Mouse (Mus musculus) megakaryocyte progenitor cell, adult 5-6 weeks (primary cell): ENCODE results near the gene Gm42688. TPM values are rescaled to one million over a fixed set of nuclear protein-coding genes. Genes with fewer than 3 reads are reported as not detected.
A peak's percentile ranks its signal among the peaks of the same experiment; 100 is the strongest.

Experiments
- ATAC-seq: replicated peaks from 2 replicates; pipeline ENCODE4 v1.8.0; 2016; ENCODE audit warnings: mild to moderate bottlenecking, moderate TSS enrichment, inconsistent platforms; ENCODE audit not compliant: poor library complexity
- total RNA-seq, 2 experiments: library from RNA; stranded (forward) in 1 of 2; stranded (reverse) in 1 of 2; fragments of 157-497, 149-512 nt in 1 of 2; fragments of 200-1000 nt in 1 of 2; gene quantifications; 2 replicates each; pipeline versions ENCODE4 v1.2.3 to v1.2.4; 2015 to 2017

The Gm42688 gene
- 1.5 and 1.6 TPM in 2 replicates for total RNA-seq (2015)
- total RNA-seq (2017) = 2.7 and 3.0 TPM in 2 replicates

DNA sequence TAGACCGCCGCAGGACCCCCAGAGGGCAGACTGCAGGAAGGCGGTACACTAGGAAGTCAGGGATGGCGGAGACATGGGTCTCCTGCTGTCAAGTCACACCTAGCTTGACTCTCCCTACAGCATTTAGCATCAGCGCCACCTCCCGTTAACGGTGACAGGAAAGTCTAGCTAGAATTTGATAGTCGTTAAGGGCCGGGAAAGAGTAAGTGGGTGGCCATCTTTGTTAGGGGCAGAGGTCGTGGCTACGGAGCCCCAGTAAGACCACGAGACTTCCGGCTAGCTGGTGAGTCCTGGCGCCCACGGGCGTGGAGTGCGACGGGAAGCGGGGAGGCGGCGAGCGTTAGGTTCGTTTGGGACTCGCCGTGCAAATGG lies at the start of gene Gm42688, which contains the start of gene Ccdc142:
Gene Gm42688 (plus strand): TSS at position 302 of the 372 bp plus-strand sequence.
Gene Ccdc142 (plus strand): TSS at position 286 of the 372 bp plus-strand sequence.
- ATAC-seq = peak; percentile 87

GRCm38 (mm10) chr6:83053136-83053960 lies 48.1 kb upstream of the Gm42688 start:
- peak; percentile 26 for ATAC-seq

- peak; percentile 88 for ATAC-seq
These were observed 47.2 kb upstream of the Gm42688 start, which contains the start of gene Aup1 for GRCm38 (mm10) chr6:83054074-83054851. Gene Aup1, plus strand, starts transcription at chr6:83054521.

DNA sequence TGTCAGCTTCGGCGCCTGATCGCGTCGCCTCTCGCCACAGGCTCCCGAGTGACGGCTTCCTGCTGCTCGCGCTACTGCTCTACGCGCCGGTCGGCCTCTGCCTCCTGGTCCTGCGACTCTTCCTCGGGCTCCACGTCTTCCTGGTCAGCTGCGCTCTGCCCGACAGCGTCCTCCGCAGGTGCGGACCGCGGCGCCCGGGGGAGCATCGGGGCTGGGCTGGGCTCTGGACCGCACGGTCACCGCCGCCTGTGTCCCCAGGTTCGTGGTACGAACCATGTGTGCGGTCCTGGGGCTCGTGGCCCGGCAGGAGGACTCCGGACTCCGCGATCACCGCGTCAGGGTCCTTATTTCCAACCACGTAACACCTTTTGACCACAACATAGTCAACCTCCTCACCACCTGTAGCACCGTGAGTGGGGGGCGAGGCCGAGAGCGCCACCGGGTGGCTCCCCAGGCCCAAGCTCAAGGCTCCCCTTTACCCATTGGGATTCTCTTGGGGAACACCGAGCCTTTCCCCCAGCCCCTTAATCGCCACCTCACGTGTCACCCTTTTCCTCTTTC lies 46.5 kb upstream of the Gm42688 start, which contains the start of gene Htra2:
Gene Htra2 (minus strand): TSS at position 403 of the 561 bp plus-strand sequence.
- ATAC-seq = peak; percentile 2; the same call in 1 of the 2 replicates

DNA sequence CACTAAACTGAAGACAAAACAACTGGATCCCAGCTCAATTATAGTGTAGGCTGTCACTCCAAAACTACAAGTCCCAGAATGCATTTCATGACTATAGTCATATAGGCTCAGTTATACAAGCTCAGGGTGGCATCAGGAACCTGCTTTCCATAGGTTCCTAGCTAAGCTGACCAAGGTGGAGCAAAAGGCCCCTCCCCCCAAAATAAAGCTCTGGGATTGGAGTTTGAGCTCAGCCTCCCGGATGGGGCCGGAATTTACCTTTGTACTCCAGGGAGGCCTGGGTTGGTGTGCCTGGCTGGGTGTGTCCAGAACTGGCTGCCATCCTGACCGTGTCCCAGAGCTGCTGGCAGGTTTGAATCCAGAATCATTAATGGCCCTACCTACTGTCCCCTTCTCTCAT lies 43.6 kb upstream of the Gm42688 start, which contains the start of gene Dqx1:
Gene Dqx1 (plus strand): TSS at position 55 of the 400 bp plus-strand sequence.
- no peak for ATAC-seq

DNA sequence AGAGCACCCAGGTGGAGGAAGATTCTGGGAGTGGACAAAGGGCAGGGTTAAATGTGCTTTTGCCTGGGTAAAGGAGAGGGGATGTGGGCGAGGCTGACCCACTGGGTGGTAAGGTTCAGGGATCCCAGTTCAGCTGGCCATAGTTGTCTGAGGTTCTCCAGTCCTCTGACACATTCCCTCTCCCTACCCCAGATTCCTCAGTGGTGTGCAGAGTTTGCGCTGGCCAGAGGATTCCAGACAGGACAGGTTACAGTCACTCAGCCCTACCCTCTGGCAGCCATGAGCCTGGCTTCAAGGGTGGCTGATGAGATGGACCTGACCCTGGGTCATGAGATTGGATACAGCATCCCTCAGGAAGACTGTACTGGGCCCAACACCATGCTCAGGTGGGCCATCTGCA lies 42.7 kb upstream of the Gm42688 start:
- no peak for ATAC-seq

DNA sequence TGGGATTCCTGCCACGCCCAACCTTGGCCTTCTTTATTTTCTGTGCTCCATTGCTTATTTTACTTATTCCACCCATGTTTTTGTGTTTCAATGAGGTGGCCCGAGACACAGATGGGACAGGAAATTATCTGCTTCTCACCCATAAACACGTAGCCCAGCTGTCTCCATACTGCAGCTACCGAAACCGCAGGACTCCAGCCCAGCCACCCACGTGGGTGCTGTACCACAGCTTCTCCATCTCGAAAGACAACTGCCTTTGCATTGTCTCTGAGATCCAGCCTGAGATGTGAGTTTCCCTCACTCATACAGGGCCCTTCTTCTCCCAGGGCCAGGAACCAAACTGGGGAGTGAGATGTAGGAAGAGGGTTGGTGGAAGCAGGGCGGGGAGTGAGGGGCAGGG lies 35.4 kb upstream of the Gm42688 start:
- no peak for ATAC-seq

DNA sequence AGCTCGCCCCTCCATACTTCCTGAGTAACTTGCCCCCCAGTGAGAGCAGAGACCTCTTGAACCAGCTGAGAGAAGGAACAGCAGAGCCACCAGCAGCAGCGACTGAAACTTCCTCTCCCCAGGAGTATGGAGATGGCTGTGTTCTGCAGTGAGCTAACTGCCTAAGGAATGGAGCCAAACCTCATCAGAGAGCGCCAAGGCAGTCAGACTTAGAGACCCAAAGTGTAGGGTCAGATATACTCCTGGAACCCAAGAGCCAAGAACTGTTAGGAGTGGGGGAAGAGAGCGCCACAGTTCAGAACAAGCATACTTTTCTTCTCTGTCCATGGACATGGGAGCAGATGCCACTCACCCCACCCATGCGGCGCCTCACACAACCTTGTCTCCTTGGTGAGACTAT lies 35.0 kb upstream of the Gm42688 start:
- no peak for ATAC-seq

DNA sequence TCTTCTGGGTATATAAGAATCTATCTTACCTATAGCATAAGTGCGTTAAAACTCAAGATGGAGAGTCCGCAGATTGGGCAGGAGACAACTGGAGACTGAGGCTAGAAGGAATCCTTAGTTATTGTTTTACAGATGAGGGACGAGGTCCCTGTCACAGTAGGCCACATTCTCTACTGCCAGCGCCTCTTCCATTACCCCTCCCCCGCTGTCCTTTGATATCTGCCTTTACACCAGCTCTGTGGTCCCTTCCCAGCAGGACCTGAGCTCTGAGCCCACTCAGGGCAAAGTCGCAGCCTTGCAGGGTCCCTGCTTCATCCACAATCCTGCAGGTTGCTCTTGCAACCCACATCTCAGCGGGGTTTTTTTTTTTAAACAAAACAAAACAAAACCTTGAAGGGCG lies 33.2 kb upstream of the Gm42688 start:
- no peak for ATAC-seq

GRCm38 (mm10) chr6:83068706-83069487 lies 32.5 kb upstream of the Gm42688 start:
- no peak for ATAC-seq

- ATAC-seq = no peak
These were observed 31.8 kb upstream of the Gm42688 start for GRCm38 (mm10) chr6:83069488-83070246.

DNA sequence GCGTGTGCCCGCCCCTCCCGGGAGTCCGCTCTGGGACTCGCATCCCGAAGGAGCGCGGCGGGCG lies 31.3 kb upstream of the Gm42688 start, which contains the start of gene Tlx2:
Gene Tlx2 (minus strand): TSS at position 47 of the 64 bp plus-strand sequence.
- ATAC-seq = no peak

GRCm38 (mm10) chr6:83070311-83071219 lies 30.9 kb upstream of the Gm42688 start:
- ATAC-seq = 0 out of 2 replicates have a peak, but pooled peaks have one; percentile 10

DNA sequence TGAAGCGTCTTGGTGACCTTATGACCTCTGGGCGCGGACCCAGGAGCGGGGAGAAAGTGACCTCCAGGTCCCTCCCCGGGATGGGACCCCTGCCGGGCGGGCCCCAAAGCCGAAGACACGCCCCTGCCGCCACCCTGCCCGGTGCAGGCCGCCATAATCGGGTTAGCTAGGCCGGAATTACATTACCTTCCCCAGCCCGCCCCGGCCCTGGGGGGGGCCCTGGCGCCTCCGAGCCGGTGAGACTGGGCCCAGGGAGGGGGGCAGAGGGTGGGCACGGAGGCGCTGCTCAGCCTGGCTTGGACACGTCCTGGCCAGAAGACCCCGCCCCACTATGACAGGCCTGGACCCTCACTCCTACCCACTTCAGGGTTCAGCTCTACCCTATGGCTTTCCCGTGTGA lies 30.2 kb upstream of the Gm42688 start:
- no peak for ATAC-seq

- ATAC-seq = 0 out of 2 replicates have a peak, but pooled peaks have one; percentile 19
These were observed 26.4 kb upstream of the Gm42688 start for GRCm38 (mm10) chr6:83074979-83075378.

GRCm38 (mm10) chr6:83077630-83078323 lies 23.6 kb upstream of the Gm42688 start, which contains the start of gene Pcgf1:
Gene Pcgf1, plus strand, starts transcription at chr6:83077869.
- ATAC-seq = peak; percentile 15

DNA sequence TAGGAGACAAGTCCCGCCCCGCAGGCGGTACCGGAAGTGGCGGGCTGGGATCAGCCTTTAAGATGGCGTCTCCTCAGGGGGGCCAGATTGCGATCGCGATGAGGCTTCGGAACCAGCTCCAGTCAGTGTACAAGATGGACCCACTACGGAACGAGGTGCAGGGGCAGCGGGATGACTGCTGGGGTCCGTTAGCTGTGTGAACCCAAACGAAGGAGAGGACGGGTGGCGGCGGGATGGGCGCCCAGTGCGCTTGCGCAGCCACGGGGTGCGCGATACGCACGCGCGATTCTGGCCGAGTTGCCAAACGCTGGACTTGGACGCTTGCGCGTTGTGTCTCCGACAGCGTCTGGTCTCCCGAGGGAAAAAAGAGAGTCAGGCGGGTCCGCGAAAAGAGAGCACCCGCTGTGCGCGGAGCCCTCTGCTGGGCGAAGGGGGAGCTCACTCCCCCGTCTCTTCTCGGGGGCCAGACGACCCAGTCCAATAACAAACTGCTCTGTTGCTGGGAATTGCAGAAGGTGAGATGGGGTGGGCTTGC lies 23.0 kb upstream of the Gm42688 start:
- peak; percentile 92 for ATAC-seq

DNA sequence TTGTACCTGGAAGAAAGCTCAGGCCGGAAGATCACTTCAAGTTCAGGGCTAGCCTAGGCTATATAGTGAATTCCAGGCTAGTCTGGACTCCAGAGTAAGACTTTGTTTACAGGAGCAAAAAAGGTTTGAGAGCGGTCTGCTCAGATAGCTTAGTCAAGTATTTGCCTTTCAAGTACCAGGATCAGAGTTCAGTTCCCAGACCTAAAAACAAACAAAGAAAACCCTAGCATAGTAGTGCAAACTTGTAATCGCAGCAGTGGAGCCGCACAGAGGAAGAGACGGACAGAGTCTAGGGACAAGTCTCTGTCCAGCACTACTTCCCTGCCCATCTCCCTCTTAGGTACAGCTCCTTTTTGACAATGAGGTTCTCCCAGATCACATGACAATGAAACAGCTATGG lies 21.2 kb upstream of the Gm42688 start:
- no peak for ATAC-seq
